Mouse (Mus musculus) hindbrain, embryonic 13.5 days (tissue): ENCODE measurements around the gene Cox14. TPM values are rescaled to one million over a fixed set of nuclear protein-coding genes. Genes with fewer than 3 reads are reported as not detected.

Source experiments
- polyA plus RNA-seq: library from polyadenylated mRNA; unstranded; fragments of >200 nt; fragmentation: Nextera tagmentation; extraction: Ambion mirVana; gene quantifications from 2 replicates; pipeline ENCODE4 v1.2.1, GENCODE M21; 2015

The Cox14 gene
- polyA plus RNA-seq, 1 experiment from 2014 or later, result 174 TPM

Other genes with a start within 250 kb of the Cox14 start
- gene Faim2, start 197.5 kb upstream of the Cox14 start, polyA plus RNA-seq, result 16.5 and 16.6 TPM in 2 replicates
- gene Aqp2, start 146.6 kb upstream of the Cox14 start, polyA plus RNA-seq, result not detected in 2 replicates
- 2.1 and 2.5 TPM in 2 replicates for gene Aqp5, start 134.8 kb upstream of the Cox14 start, polyA plus RNA-seq
- gene Aqp6, start 124.2 kb upstream of the Cox14 start, polyA plus RNA-seq, result 2.6 and 3.2 TPM in 2 replicates
- 97.6 and 102 TPM in 2 replicates for gene Racgap1, start 74.0 kb upstream of the Cox14 start, polyA plus RNA-seq
- 58.3 and 63.0 TPM in 2 replicates for gene Asic1, start 55.2 kb upstream of the Cox14 start, polyA plus RNA-seq
- gene Smarcd1, start 23.5 kb upstream of the Cox14 start, polyA plus RNA-seq, result 134 and 145 TPM in 2 replicates
- gene Gm17349, start 20.1 kb upstream of the Cox14 start, polyA plus RNA-seq, result not detected in 2 replicates
- gene Gpd1, start 8.1 kb upstream of the Cox14 start, polyA plus RNA-seq, result 1.6 and 2.1 TPM in 2 replicates
- 73.6 and 74.3 TPM in 2 replicates for gene Cers5, start 47.3 kb downstream of the Cox14 start, polyA plus RNA-seq
- 20.6 and 20.9 TPM in 2 replicates for gene Lima1, start 149.8 kb downstream of the Cox14 start, polyA plus RNA-seq
- gene Fam186a, start 241.4 kb downstream of the Cox14 start, polyA plus RNA-seq, result not detected in 2 replicates
- 23.1 and 23.3 TPM in 2 replicates for gene Larp4, start 244.4 kb downstream of the Cox14 start, polyA plus RNA-seq